Mouse (Mus musculus) stomach, embryonic 15.5 days (tissue): ENCODE measurements around the gene Zfp131. TPM values are rescaled to one million over a fixed set of nuclear protein-coding genes. Genes with fewer than 3 reads are reported as not detected.
A peak's percentile ranks its signal among the peaks of the same experiment; 100 is the strongest.

Experiments used
- ATAC-seq: fragments of 200-750 bp; cut with Nextera tagmentation; 2 replicates; pipeline ENCODE4 v1.8.0; 2017; ENCODE audit warnings: low read depth, moderate number of reproducible peaks, moderate TSS enrichment; ENCODE audit not compliant: insufficient read depth, low FRiP score
- H3K27ac ChIP-seq: fragments of 300-500 bp; sonication (generic); 2 replicates; pipeline ENCODE4 v1.5.1; 2015; ENCODE audit warnings: mild to moderate bottlenecking, inconsistent platforms
- H3K27me3 ChIP-seq: fragments of 300-500 bp; sonication (generic); replicated peaks from 2 replicates; pipeline ENCODE4 v1.6.1; 2015; ENCODE audit warnings: inconsistent platforms
- H3K36me3 ChIP-seq: fragments of 300-500 bp; sonication (generic); 2 replicates; pipeline ENCODE4 v1.6.1; 2015; ENCODE audit warnings: inconsistent platforms
- H3K4me1 ChIP-seq: fragments of 300-500 bp; sonication (generic); 2 replicates; pipeline ENCODE4 v1.6.1; 2015; ENCODE audit warnings: inconsistent platforms
- H3K4me2 ChIP-seq: fragments of 300-500 bp; sonication (generic); 2 replicates; pipeline ENCODE4 v1.6.1; 2015; ENCODE audit warnings: mild to moderate bottlenecking, inconsistent platforms
- H3K4me3 ChIP-seq: fragments of 300-500 bp; sonication (generic); replicated peaks from 2 replicates; pipeline ENCODE4 v1.5.1; 2015; ENCODE audit warnings: inconsistent platforms
- H3K9ac ChIP-seq: fragments of 300-500 bp; sonication (generic); 2 replicates; pipeline ENCODE4 v1.6.1; 2015; ENCODE audit warnings: inconsistent platforms
- H3K9me3 ChIP-seq: fragments of 300-500 bp; sonication (generic); 2 replicates; pipeline ENCODE4 v1.6.1; 2016; ENCODE audit warnings: inconsistent platforms
- WGBS: fragments of 180-500 bp; shearing (Covaris S2); methylation state at CpG from one replicate; pipeline ENCODE4 v1.1.7; 2015; 5-methylcytosine and 5-hydroxymethylcytosine counted together
- polyA plus RNA-seq: library from polyadenylated mRNA; unstranded; fragments of >200 nt; fragmentation: Nextera tagmentation; extraction: Ambion mirVana; gene quantifications from 2 replicates; pipeline ENCODE4 v1.2.1, GENCODE M21; 2015

Zfp131 gene
- polyA plus RNA-seq, 1 experiment from 2014 or later: 32.4 TPM

GRCm38 (mm10) chr13:119792791-119793404 is 2.2 kb upstream of the Zfp131 start:
- Histone ChIP-seq H3K36me3 (no peaks in the 10 kb centered on the region), H3K9ac (no peak overlapping the region), H3K27me3 (no peaks in the 10 kb centered on the region), H3K4me3 (no peak overlapping the region), H3K4me1 (0 out of 2 replicates have a peak, but pooled peaks cover 12% of the 10 kb centered on the region), H3K9me3 (no peaks in the 10 kb centered on the region), H3K4me2 (no peak overlapping the region), H3K27ac (no peak overlapping the region)
- ATAC-seq: no peak
- WGBS: 54% methylated on average over 5 of the region's 5 CpGs

DNA sequence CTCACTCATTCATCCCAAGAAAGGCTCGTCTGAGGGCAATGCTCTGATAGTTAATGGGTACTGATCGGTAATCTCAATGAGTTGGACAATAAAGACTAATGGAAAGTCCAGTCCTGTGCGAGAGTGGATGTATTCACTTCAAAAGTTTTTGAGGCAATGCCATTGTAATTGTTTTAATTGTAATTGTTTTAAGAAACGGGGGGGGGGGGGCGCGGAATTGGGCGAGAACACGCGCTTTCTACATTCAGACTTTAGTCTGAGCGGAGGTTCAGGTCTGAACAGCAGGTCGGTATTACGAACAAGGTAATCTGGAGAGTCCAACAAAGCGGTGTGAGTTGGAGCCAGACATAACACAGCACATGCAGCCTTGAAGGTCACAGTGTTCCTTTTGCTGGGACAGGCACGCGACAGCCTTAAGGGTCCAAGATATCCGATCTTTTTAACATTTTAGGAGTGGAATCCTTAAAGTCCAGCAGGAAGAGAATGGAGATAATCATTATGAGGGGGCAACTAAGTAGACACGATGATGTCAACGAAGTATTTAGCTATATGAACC is 969 bp upstream of the Zfp131 start:
- peak overlapping the region; percentile 88 for H3K4me2 ChIP-seq
- peak overlapping the region; percentile 96 for H3K27ac ChIP-seq
- no peaks in the 10 kb centered on the region for H3K27me3 ChIP-seq
- H3K9ac ChIP-seq: peak overlapping the region; percentile 67; the same call in 1 of the 2 replicates
- H3K36me3 ChIP-seq: peaks cover 4% of the 10 kb centered on the region
- WGBS: 3% methylated on average over 18 of the region's 18 CpGs
- peak overlapping the region; percentile 90 for H3K4me3 ChIP-seq
- ATAC-seq: no peak
- H3K9me3 ChIP-seq: no peaks in the 10 kb centered on the region
- 0 out of 2 replicates have a peak, but pooled peaks cover 12% of the 10 kb centered on the region for H3K4me1 ChIP-seq

GRCm38 (mm10) chr13:119789851-119790717 is 605 bp downstream of the Zfp131 start:
- Histone ChIP-seq H3K4me3 (peak overlapping the region; percentile 90), H3K9ac (peak overlapping the region; percentile 69), H3K27me3 (no peaks in the 10 kb centered on the region), H3K4me2 (peak overlapping the region; percentile 62), H3K9me3 (no peaks in the 10 kb centered on the region), H3K4me1 (0 out of 2 replicates have a peak, but pooled peaks cover 12% of the 10 kb centered on the region), H3K27ac (peak overlapping the region; percentile 96), H3K36me3 (peaks cover 10% of the 10 kb centered on the region)
- 1% methylated on average over 53 of the region's 66 CpGs for WGBS
- peak; percentile 63 for ATAC-seq

DNA sequence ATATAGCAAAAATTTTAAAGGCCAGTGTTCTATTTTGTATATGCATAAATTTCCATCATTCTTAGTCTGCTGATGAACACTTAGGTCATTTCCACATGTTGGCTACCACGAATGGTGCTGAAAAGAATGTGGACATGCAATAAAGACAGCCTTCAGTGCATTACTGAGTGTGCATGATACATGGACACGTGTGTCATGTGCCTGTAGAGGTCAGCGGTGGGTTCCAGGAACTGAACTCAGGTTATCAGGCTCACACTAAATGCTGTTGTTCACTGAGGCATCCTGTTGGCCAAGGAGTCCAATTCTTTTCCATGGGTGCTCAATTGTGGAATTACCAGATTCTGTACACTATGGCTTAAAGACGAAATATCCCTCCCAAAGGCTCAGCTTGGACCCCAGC is 7.1 kb downstream of the Zfp131 start:
- H3K27me3 ChIP-seq: no peaks in the 10 kb centered on the region
- WGBS: 81% methylated on average over 4 of the region's 4 CpGs
- H3K36me3 ChIP-seq: peaks cover 24% of the 10 kb centered on the region
- H3K4me2 ChIP-seq: no peak overlapping the region
- no peaks in the 10 kb centered on the region for H3K9me3 ChIP-seq
- no peak for ATAC-seq
- no peak overlapping the region for H3K27ac ChIP-seq
- no peaks in the 10 kb centered on the region for H3K4me1 ChIP-seq
- H3K9ac ChIP-seq: no peak overlapping the region
- no peak overlapping the region for H3K4me3 ChIP-seq

DNA sequence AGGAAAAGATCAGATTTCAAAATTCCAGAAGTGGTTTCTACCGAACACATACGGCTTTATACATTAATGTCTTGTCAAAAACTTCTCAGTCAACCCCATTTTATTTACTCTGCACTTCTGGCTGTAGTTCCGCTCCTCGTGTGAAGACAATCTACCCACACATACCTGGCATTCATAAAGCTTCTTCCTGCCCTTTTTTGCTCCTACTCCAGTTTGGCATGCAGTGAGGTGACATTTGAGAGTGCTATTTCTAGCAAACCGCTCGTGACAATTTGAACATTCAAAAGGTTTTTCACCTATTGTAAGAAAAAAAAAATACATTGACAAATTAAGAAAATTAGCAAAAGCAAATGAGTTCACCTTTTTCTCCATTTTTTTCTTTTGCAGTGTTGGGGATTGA is 22.1 kb downstream of the Zfp131 start:
- peaks cover 37% of the 10 kb centered on the region for H3K36me3 ChIP-seq
- ATAC-seq: no peak
- WGBS: 80% methylated on average over 6 of the region's 6 CpGs

DNA sequence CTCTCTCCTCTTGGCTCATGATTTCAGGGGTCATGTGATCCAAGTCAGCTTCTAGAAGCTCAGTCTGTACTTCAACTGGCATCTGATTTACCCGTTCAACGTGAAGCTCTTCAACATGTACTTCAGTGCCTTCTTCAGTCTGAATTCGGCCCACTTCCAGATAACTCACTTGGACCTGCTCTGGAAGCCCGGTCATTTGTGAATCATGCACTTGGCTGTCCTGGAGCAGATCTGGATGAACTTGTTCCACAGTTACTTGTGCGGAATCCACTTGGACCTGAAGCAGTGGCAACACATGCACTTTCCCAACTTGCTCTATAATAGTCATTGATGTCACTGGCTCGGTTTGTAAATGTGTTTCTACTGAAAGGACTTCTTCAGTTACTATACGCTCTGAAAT is 24.2 kb downstream of the Zfp131 start:
- Histone ChIP-seq H3K9me3 (no peaks in the 10 kb centered on the region), H3K4me3 (no peak overlapping the region), H3K36me3 (peaks cover 33% of the 10 kb centered on the region), H3K27me3 (no peaks in the 10 kb centered on the region), H3K4me2 (no peak overlapping the region), H3K9ac (no peak overlapping the region), H3K27ac (no peak overlapping the region), H3K4me1 (no peaks in the 10 kb centered on the region)
- WGBS: 89% methylated on average over 7 of the region's 7 CpGs
- no peak for ATAC-seq

More for the DNA sequence above, 22.1 kb downstream of the Zfp131 start:
- H3K27me3 ChIP-seq: no peaks in the 10 kb centered on the region
- H3K27ac ChIP-seq: no peak overlapping the region
- no peak overlapping the region for H3K9ac ChIP-seq
- H3K4me2 ChIP-seq: no peak overlapping the region
- no peak overlapping the region for H3K4me3 ChIP-seq
- H3K4me1 ChIP-seq: no peaks in the 10 kb centered on the region
- no peaks in the 10 kb centered on the region for H3K9me3 ChIP-seq

- H3K4me2 ChIP-seq: no peak overlapping the region
Measured at GRCm38 (mm10) chr13:119756831-119757230, 33.9 kb downstream of the Zfp131 start.

DNA sequence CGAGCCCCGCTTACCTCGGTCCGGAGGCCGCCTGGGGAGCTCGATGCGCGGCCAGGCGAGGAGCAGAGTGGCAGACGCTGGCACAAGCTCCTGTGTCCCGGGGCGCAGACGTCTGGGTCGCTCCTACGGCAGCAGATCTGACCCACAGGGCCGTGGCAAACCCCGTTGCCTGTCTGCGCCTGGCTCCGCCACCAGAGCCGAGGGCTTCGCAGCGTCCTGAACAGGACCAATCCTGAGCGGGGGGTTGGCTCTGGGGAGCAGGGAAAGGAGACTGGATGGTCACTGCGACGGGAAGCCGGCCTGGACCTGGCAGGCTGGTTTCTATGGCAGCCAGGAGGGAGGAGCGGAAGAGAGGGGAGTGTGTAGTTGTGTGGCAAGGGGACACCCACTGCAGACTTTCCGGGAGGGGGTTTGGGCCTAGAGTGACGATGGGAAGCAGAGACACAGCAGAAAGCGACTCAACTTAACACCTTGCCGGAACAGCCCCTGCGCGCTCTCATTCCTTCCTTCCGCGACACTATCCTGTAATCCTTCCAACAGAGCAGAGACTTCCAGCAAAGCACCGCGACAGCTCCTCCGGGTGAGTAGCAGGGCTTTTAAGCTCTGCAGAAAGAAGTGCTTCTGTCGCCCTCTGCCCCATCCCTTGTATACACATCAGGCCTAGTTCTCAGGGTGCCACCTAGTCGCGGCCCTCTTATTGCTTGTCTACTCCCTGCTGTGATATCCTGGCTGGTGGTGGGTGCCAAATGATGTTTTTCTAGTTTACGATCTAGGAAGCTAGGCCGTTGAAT is 34.8 kb downstream of the Zfp131 start, which contains the start of gene Nim1k:
Nim1k (minus strand) TSS at position 202 of the 791 bp plus-strand sequence.
- Histone ChIP-seq H3K4me1 (peaks cover 15% of the 10 kb centered on the region), H3K4me2 (peak within 1 kb of the TSS; percentile 98), H3K27me3 (no peaks in the 10 kb centered on the region), H3K9ac (peak within 1 kb of the TSS; percentile 42), H3K9me3 (no peaks in the 10 kb centered on the region), H3K4me3 (peak within 1 kb of the TSS; percentile 57), H3K36me3 (no peaks in the 10 kb centered on the region), H3K27ac (no peak within 1 kb of the TSS)
- WGBS: 1% methylated on average over 43 of the region's 43 CpGs
- peak; percentile 91 for ATAC-seq

More at GRCm38 (mm10) chr13:119756831-119757230, 33.9 kb downstream of the Zfp131 start:
- Histone ChIP-seq H3K27me3 (no peaks in the 10 kb centered on the region), H3K4me1 (peaks cover 15% of the 10 kb centered on the region), H3K27ac (no peak overlapping the region), H3K9ac (no peak overlapping the region), H3K36me3 (no peaks in the 10 kb centered on the region), H3K9me3 (no peaks in the 10 kb centered on the region), H3K4me3 (no peak overlapping the region)
- WGBS: 32% methylated on average over 5 of the region's 5 CpGs
- ATAC-seq: no peak

DNA sequence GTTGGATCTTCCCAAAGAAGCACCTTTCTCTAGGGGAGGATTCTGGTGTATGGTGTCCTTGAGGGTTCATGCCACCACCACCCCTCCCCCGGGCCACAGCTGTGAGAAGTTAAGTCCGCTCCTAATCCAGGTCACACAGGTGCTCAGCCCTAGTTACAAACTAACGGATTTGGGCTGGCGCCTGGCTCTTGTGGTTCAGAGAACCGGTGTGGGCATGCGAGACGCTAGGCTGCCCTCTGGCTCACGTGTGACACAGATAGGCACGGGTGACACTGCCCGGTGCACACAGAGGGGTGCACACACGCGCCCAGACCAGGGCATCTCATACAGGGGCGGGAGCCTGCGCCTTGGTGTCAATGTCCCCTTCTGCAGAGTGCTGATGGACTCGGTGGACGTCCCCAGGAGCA is 35.5 kb downstream of the Zfp131 start:
- Histone ChIP-seq H3K9me3 (no peaks in the 10 kb centered on the region), H3K4me3 (peak overlapping the region; percentile 57), H3K27ac (no peak overlapping the region), H3K27me3 (no peaks in the 10 kb centered on the region), H3K9ac (peak overlapping the region; percentile 42), H3K4me1 (peaks cover 15% of the 10 kb centered on the region), H3K36me3 (no peaks in the 10 kb centered on the region), H3K4me2 (peak overlapping the region; percentile 98)
- no peak for ATAC-seq
- under 1% methylated on average over 16 of the region's 16 CpGs for WGBS

GRCm38 (mm10) chr13:119754635-119755020 is 36.1 kb downstream of the Zfp131 start:
- Histone ChIP-seq H3K9ac (no peak overlapping the region), H3K36me3 (no peaks in the 10 kb centered on the region), H3K4me3 (peak overlapping the region; percentile 57), H3K4me2 (peak overlapping the region; percentile 98), H3K9me3 (no peaks in the 10 kb centered on the region), H3K27ac (no peak overlapping the region), H3K4me1 (peaks cover 15% of the 10 kb centered on the region), H3K27me3 (no peaks in the 10 kb centered on the region)
- WGBS: 24% methylated on average over 3 of the region's 3 CpGs
- ATAC-seq: no peak

- no peaks in the 10 kb centered on the region for H3K9me3 ChIP-seq
Measured at GRCm38 (mm10) chr13:119753859-119754634, 36.6 kb downstream of the Zfp131 start.

More at GRCm38 (mm10) chr13:119753859-119754634, 36.6 kb downstream of the Zfp131 start:
- Histone ChIP-seq H3K9ac (no peak overlapping the region), H3K4me1 (peaks cover 15% of the 10 kb centered on the region), H3K27ac (no peak overlapping the region), H3K27me3 (no peaks in the 10 kb centered on the region), H3K4me3 (no peak overlapping the region), H3K36me3 (no peaks in the 10 kb centered on the region), H3K4me2 (no peak overlapping the region)
- ATAC-seq: no peak
- WGBS: 59% methylated on average over 9 of the region's 9 CpGs
